Mouse (Mus musculus) ES-E14 (cell line): ENCODE data around the gene Derl3. TPM values are rescaled to one million over a fixed set of nuclear protein-coding genes. Genes with fewer than 3 reads are reported as not detected.

Experiments
- DNase-seq: peaks from one replicate; pipeline ENCODE4 v3.0.0-alpha.2; 2013; ENCODE audit warnings: low read depth, low spot score
- H3K27ac ChIP-seq: 2 replicates; pipeline ENCODE4 v1.5.1; 2012; ENCODE audit warnings: low read depth, mild to moderate bottlenecking, low read length, moderate library complexity, mixed read lengths; ENCODE audit not compliant: poor library complexity, insufficient read depth, severe bottlenecking
- H3K36me3 ChIP-seq: 2 replicates; pipeline ENCODE4 v1.6.1; 2012; ENCODE audit warnings: mild to moderate bottlenecking, low read length, moderate library complexity, mixed read lengths; ENCODE audit not compliant: control insufficient read depth, poor library complexity, insufficient read depth, severe bottlenecking
- H3K4me1 ChIP-seq, 2 experiments: fragments of 150-350 bp in 1 of 2; sonication (generic) in 1 of 2; 2 replicates each; pipeline ENCODE4 v1.6.1; 2012; ENCODE audit warnings: low read length in 2 of 2, mild to moderate bottlenecking in 1 of 2, mixed read lengths in 1 of 2; ENCODE audit not compliant: control insufficient read depth in 2 of 2, insufficient read depth in 2 of 2, poor library complexity in 1 of 2
- H3K4me3 ChIP-seq, 2 experiments: fragments of 150-350 bp in 1 of 2; sonication (generic) in 1 of 2; 2 replicates each; pipeline ENCODE4 v1.5.1; 2012; ENCODE audit warnings: low read length in 2 of 2, low read depth in 1 of 2, mild to moderate bottlenecking in 1 of 2, mixed read lengths in 1 of 2; ENCODE audit not compliant: insufficient read depth in 1 of 2, poor library complexity in 1 of 2, severe bottlenecking in 1 of 2
- H3K9ac ChIP-seq: 2 replicates; pipeline ENCODE4 v1.6.1; 2012; ENCODE audit warnings: low read depth, mild to moderate bottlenecking, low read length, mixed read lengths; ENCODE audit not compliant: poor library complexity, insufficient read depth, severe bottlenecking
- H3K9me3 ChIP-seq: fragments of 150-350 bp; sonication (generic); 2 replicates; pipeline ENCODE4 v1.6.1; 2012; ENCODE audit warnings: low read depth, mild to moderate bottlenecking, low read length; ENCODE audit not compliant: control insufficient read depth, insufficient read depth
- CHD2 ChIP-seq: IDR thresholded peaks from 2 replicates; pipeline ENCODE4 v1.6.1; 2014; ENCODE audit warnings: mild to moderate bottlenecking, low read depth, low read length, inconsistent platforms
- HCFC1 ChIP-seq: IDR thresholded peaks from 2 replicates; pipeline ENCODE4 v1.6.1; 2012; ENCODE audit warnings: low read length, inconsistent platforms, borderline replicate concordance; ENCODE audit not compliant: insufficient read depth
- MAFK ChIP-seq: IDR thresholded peaks from 2 replicates; pipeline ENCODE4 v1.6.1; 2014; ENCODE audit warnings: mild to moderate bottlenecking, low read depth, low read length, inconsistent platforms; ENCODE audit not compliant: insufficient read depth
- ZC3H11A ChIP-seq: IDR thresholded peaks from 2 replicates; pipeline ENCODE4 v1.6.1; 2012; ENCODE audit warnings: low read depth, mild to moderate bottlenecking, inconsistent platforms, low read length, borderline replicate concordance
- ZNF384 ChIP-seq: IDR thresholded peaks from 2 replicates; pipeline ENCODE4 v1.6.1; 2012; ENCODE audit warnings: low read depth, low read length, inconsistent platforms
- in situ Hi-C, 2 experiments: fragments of 600-800 bp; cut with MboI; formaldehyde crosslinking; loops; one replicate each; pipeline ENCODE4 v1.15.1; 2025; ENCODE audit warnings: low sequenced_read_pairs in 2 of 2, inconsistent platforms in 1 of 2; ENCODE audit not compliant: unreplicated experiment in 2 of 2
- total RNA-seq: library from RNA; depleted of rRNA; stranded (reverse); fragments of 300-350 nt; gene quantifications from 2 replicates; pipeline ENCODE4 v1.2.3, GENCODE M21; 2012

The Derl3 gene
- total RNA-seq, 1 experiment = 19.9 TPM

DNA sequence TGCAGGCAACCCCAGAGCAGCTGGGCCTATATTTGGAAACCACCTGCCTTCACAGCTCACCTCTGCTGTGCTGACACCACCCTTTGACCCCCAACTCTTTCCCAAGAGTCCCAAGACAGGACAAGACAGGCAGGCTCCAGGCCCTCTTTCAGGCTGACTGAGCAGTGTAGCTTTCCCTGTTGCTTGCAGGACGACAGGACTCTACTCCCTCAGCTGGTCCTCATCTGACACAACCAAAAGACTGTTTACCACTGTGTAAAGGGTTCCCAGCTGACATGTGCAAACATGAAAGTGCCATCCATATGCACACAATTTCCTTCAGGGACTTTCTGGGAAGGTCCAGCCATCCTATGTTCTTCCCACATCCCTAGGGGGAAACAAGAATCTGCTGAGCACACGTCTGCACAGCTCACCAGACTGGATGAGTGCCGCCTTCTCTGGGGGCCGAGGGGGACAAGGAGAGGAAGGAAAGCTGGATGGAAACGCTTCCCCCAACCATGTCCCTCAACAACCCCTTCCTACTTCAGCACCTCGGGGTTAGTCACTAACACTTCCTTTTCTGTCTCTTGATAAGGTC is 19.9 kb downstream of the Derl3 start:
- in situ Hi-C loops = no loop called here
- DNase-seq = no peak
- peaks cover 0 to 3% of the 10 kb centered on the region in 2 experiments; a peak in 2 of 4 replicates for H3K4me1 ChIP-seq
- TF ChIP-seq HCFC1 (no peak), ZC3H11A (no peak), ZNF384 (no peak), CHD2 (no peak), MAFK (no peak)
- H3K36me3 ChIP-seq = peaks cover 49% of the 10 kb centered on the region
- no peak overlapping the region for H3K9ac ChIP-seq
- H3K27ac ChIP-seq = no peak overlapping the region
- H3K4me3 ChIP-seq = no peak overlapping the region
- H3K9me3 ChIP-seq = no peaks in the 10 kb centered on the region

DNA sequence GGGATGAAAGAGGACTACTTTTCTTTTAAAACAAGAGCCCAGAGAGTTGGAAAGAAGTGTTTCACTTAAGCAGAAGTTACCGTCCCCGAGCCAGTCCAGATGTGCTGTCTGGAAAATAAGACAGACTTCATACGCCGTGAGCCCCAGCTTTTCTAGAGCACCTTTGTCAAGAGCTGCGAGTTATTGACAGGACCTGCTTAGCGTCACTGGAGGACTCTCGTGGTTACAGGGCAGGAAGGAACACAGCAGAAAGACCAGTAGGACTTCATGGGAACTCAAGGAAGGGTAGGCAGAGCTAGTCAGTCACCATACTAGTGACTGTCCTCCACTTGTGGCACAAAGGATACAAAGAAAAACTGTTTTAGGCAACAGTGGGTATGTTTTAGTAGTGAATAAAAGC is 22.3 kb downstream of the Derl3 start:
- peaks cover 41% of the 10 kb centered on the region for H3K36me3 ChIP-seq
- no peak overlapping the region for H3K27ac ChIP-seq
- H3K4me1 ChIP-seq = peaks cover 0 to 3% of the 10 kb centered on the region in 2 experiments; a peak in 2 of 4 replicates
- no peak overlapping the region for H3K4me3 ChIP-seq
- H3K9me3 ChIP-seq = no peaks in the 10 kb centered on the region
- no peak overlapping the region for H3K9ac ChIP-seq
- in situ Hi-C loops = no loop called here
- TF ChIP-seq MAFK (no peak), HCFC1 (no peak), ZC3H11A (no peak), ZNF384 (no peak)
- no peak for DNase-seq

GRCm38 (mm10) chr10:75916840-75917239 is 23.6 kb downstream of the Derl3 start:
- H3K27ac ChIP-seq = no peak overlapping the region
- no peak for TF ChIP-seq ZC3H11A
- no peak for TF ChIP-seq MAFK
- no peak for TF ChIP-seq HCFC1
- TF ChIP-seq CHD2 = no peak
- no peak for TF ChIP-seq ZNF384
- DNase-seq = no peak
- in situ Hi-C loops = no loop called here
- peaks cover 2 to 3% of the 10 kb centered on the region in 2 experiments; a peak in 2 of 4 replicates for H3K4me1 ChIP-seq
- H3K4me3 ChIP-seq = no peak overlapping the region
- no peak overlapping the region for H3K9ac ChIP-seq
- H3K9me3 ChIP-seq = no peaks in the 10 kb centered on the region
- H3K36me3 ChIP-seq = peaks cover 29% of the 10 kb centered on the region; the same call in 1 of the 2 replicates

DNA sequence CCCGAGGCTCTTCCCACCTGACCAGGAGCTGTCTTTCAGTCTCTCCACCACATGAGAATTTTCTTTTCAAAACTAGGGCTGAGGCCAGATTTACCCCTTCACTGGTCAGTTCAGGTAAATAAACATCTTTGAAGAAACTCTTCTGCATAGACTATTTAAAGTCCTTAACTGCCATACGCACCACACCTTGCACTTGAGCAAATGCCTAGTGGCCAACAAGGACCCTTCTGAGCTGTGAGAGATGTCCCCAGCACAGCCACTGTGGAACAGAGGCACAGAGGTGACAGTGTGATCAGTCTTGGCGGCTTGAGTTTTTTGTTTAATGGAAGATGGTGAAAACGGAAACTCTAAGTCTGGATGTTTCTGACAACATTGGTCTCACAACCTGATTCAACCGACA is 25.8 kb downstream of the Derl3 start:
- Histone ChIP-seq H3K36me3 (peaks cover 29% of the 10 kb centered on the region; the same call in 1 of the 2 replicates), H3K4me1 (peaks cover 3 to 7% of the 10 kb centered on the region in 2 experiments; a peak in 2 of 4 replicates)

More for the DNA sequence above, 25.8 kb downstream of the Derl3 start:
- H3K9ac ChIP-seq = no peak overlapping the region
- H3K4me3 ChIP-seq = no peak overlapping the region
- TF ChIP-seq MAFK (no peak), CHD2 (no peak), ZC3H11A (no peak), ZNF384 (no peak), HCFC1 (no peak)
- no peak overlapping the region for H3K27ac ChIP-seq
- no peaks in the 10 kb centered on the region for H3K9me3 ChIP-seq
- in situ Hi-C loops = no loop called here
- no peak for DNase-seq
